Mouse (Mus musculus) heart, adult 8-10 months (tissue): ENCODE results near the gene Tex2. TPM values are rescaled to one million over a fixed set of nuclear protein-coding genes. Genes with fewer than 3 reads are reported as not detected.

Experiments
- DNase-seq: peaks from one replicate; pipeline ENCODE4 v3.0.0; 2022; ENCODE audit warnings: low spot score
- total RNA-seq, 4 experiments: library from RNA; stranded (reverse); gene quantifications; 2 replicates each; pipeline ENCODE4 v1.2.4; 2022

The Tex2 gene
- total RNA-seq, 4 experiments from 2014 or later, result 37.9 to 56.9 (median 45.0) TPM

DNA sequence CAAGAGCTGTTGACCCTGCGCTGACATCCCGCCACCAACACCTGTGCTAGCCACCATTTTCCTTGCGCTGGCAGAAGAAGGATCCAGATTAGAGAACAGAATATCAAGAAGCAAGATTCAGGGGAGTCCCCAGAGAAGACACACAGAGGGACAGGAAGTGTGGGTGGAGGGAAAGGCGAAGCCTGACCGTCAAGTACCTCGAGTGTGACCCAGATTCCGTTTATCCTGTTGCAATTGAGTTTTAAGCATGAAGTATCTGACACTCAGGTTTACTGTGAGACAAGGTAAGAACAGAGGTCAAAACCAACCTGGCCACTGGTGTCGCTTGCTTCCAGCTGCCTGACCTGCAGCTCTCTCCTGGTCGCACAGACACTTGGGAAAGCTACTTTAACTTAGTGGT is 68.3 kb downstream of the Tex2 start:
- DNase-seq, result no peak

DNA sequence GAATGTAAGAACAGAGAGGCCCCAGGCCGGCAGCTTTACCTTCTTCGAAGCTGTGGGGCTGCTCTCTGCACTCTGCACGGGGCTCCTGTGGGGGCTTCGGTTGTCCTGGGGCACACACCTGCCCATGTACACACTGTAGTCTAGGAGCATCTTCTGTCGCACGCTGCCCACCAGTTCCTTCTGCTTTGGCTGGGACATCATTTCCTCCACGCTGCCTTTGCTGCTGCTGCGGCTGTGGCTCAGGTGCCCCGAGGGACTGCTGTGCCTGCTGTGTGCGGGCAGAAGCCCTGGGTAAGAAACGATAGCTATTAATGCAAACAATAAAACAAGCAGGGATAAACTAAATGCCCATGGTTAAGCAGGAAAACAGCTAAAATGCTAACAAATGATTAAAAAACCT is 69.1 kb downstream of the Tex2 start:
- DNase-seq, result no peak

DNA sequence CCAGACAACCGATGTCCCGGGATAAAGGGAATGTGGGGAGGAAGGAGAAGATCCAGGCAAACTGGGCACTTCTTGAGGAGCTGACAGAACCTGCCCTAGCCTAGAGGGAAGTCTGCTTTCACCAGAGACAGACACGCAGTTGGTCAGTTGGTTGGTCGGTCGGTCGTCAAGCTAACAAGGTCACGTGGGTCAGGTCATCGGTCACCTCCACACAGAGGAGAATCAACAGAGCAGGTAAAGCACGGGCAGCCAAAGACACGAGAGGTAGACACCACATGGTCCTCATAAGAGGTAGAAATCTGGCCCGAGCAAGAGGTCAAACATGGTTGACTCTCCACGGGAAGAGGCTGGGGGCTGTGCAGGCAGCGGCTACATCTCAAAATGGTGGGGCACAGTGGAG is 70.2 kb downstream of the Tex2 start:
- no peak for DNase-seq

DNA sequence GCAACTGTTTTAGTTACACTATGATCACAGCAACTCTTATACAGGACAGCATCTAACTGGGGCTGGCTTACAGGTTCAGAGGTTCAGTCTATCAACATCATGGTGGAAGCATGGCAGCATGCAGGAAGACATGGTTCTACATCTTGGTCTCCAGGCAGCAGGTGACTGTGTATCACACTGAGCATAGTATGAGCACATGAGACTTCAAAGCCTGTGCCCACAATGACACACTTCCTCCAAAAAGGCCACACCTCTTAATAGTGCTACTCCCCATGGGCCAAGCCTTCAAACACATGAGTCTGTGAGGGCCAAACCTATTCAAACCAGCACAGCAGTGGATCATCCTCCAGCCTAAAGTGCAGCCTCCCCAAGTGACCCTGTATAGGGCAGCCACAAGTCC is 70.8 kb downstream of the Tex2 start:
- no peak for DNase-seq

DNA sequence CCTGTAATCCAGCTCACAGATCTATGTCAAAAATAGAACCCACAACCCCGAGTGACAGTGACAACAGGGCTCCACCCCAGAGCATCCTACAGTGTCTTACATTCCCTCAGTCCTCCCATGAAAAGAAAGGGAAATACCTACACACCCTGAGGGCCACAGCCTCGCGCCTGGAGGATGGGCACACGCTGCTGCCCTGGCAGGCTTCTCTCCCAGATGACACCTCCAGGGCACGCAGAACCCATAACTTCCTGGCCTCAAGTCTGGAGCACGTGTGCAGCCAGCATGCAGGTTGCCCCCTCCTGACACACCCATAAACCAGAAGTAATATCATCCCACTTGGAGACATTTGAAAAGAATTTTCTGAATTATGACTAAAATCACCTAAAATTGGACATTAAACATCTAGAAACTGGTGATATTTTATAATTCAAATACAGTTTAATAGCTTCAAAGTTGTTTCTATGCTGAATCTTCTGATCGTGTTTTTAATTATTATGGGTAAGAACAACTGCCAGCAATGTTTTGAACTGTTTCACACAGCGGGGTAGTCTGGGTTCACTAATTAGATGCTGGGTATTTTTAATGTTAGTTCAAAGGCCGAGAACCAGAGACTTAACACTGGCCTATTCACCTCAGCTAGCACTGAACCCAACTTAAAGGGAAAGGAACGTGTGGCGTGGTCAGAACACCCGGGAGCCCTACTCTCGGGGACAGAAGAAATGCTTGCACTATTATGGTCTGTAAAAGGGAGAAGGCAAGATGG is 72.5 kb downstream of the Tex2 start:
- DNase-seq, result no peak

DNA sequence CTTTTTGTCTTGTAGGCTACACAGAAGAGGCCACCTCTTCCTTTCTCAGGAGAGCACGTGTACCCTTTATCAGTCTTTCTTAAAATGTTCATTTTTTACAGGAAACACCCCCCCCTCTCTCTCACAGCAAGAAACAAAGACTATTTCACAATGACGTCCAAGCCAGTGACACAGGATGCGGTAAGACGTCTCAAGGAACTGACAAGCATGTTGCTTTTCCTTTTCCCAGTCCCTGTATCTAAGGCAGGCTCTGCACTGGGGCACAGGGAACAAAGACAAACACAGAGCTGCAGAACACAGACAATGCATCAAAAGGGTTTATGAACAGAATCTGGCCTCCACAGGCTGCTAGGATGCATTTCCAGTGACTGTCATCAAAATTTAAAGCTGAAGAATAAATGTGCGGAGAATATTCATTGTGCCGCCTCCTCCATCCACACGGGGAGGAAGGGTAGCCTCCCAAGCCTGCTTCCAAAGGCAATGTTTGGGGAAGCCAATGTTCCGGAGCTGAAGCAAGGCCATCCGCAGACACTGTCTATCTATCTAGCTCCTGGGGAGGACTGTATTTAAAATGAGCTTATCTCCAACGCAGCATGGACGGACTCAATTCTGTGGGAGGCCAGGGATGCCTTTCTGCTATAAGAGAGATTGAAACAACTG is 76.8 kb downstream of the Tex2 start:
- no peak for DNase-seq

DNA sequence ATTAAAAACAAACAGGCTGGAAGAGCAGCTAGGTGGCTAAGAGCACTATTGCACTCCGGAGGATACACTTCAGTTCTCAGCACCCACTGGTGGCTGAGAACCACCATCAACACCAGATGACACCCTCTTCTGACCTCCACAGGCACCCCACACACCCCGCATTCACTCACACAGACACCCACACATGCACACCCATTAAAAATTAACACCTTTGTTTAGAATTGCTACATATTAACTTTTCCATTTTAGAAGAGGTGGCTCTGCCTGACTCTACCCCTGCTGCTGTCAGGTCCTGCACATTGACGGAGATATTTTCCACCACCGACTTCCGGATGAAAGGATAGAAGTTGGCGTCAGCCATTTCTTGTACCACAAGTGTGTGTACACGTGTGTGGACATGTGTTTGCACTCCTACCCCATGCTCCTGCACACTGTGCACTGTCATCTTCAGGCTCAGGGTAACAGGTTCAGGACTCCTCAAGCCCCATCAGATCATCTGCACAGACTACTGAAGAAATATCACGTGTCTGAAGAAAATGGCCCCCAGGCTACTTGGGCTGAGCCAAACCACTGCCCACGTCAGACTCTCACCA is 77.5 kb downstream of the Tex2 start:
- no peak for DNase-seq

DNA sequence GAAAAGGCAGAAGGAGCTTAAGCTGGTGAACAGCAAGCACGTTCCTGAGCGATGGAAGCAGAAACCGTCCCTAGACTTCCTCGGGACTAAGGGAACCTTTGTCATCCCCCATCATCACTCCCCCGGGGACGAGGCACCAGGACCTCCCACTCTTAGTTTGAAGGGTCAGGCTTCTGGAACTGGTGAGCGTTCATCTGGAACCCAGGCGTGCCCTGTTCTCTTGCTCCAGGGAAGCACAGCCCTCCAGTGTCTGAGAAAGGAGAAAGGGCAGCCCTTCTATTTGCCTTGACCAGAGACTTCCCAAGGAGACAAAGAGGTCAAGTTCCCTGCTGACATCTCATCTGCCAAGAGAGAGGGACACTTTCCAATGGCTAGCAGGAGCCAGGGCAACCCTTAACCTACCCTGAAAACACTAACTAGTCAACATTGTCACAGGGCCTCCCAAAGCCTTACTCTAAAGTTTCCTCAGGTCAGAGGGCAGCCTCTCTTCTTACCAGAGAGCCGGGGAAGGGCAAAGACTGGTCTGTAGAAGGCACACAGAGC is 80.9 kb downstream of the Tex2 start:
- DNase-seq, result no peak

DNA sequence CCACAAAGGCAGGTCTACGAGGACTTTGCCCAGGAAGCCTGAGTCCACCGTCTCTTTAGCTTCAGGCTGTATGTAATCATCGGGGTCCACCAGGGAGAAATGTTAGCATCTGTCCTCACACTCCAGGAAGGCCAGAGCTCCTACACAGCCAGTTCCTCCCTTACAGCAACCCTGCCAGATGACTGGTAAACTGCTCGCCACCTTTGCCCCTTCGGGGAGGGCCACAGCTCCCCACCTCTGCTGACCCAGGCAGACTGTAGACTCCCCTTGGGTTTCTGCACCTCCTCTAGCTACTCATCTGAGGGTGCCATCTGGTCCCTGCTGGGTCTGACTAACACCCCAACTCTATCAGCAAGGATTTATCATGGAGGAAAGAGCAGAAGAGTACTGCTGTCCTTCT is 83.4 kb downstream of the Tex2 start:
- no peak for DNase-seq

DNA sequence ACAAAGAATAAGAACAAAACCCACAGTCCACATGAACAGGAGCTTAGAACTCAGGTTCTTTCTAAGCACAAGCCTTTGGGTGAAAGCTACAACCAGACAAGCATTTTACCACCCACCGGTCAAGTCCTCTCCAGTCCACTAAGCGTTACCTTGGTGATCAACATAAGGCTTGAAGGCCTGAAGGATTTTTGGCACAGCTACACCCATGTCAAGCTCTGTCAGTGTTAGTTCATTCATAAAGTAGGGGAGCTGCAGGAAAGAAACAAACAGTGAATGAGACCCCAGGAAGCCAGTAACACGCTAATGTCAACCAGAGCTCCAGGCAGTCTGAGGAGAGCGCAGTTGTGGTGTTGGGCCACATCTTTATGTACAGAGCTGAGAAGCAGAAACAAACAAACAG is 84.1 kb downstream of the Tex2 start:
- DNase-seq, result no peak

DNA sequence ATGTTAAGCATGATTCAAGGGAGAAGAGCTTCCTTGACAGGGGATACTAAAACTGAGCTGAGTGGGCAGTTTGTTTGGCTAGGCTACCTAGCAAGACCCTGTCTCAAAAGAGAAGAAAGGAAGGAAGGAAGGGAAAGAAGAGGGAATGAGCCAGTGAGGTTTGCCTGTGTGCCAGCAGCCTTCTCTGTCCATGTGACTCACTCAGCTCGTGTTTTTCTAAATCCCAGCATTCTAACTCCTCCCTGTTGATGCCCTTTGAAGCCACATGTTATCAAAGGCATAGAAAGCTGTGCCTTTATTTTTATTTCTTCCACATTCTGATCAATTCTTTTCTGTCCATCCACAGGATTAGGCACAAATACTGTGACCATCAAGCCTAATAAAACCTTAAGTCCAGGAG is 85.3 kb downstream of the Tex2 start:
- DNase-seq, result no peak

DNA sequence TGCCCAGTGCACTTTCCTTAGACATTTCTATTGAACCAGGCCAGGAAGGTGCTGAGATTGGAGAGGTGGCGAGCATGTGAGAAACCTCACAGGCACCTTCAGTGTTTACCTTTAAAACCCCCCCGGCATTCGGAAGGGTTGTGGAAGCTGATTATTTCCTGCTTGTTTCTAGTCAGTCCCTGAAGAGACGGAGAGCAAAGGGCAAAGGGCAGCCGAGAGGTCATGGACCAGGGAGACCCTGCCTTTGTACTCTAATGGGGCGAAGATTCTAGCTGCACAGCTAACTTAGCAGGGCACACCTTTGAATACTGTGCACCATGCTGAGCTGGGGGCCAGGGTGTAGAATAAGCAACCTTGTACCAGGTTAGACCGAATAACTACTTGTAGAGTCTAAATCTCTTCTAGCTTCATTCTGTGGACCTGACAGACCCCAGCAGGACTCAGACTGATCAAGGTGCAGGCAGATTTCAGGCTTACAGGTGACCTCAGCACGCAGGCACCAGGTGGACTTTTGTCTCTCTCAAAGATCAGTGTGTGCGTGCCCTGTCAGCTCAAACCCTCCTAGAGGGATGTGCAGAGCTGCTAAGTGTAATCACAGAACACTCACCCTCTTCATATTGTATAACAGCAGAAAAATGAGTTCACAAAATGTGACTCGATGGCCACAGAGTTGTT is 85.9 kb downstream of the Tex2 start:
- DNase-seq, result no peak

DNA sequence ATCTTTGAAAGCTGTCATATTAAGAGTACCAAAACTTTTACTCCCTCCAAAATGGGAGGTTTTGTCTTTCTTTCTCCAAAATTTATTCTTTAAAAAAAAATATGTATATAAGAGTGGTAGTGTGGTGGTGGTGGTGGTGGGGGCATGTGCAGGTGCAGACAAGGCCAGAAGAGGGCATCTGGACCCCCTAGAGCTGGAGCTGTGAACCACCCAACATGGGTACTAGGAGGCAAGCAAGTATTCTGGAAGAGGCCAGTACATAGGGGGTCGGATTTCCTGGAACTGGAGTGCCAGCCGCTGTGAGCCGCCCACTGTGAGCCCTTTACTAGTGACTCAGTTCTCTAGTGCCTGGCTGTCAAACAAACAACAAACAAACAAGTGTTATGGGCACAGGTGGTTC is 90.7 kb downstream of the Tex2 start:
- no peak for DNase-seq

DNA sequence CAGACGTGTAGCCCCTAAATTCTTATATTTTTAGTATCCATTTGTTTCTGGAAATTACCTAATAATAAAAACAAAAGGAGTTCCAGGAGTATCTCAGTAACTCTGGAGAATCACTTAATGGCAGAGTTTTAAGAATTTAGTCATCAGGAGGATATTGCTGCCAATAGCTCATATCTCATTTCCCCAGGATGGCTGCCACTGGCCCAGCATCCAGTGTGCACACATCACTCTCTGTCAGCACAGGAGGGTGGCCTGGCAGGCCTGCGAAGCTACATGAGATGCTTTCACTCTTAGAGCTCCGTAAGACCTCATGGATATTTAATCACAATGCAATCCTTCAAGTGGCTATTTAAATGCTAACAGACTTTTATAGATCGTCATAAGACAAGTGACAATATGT is 91.6 kb downstream of the Tex2 start:
- peak; percentile 53 for DNase-seq

DNA sequence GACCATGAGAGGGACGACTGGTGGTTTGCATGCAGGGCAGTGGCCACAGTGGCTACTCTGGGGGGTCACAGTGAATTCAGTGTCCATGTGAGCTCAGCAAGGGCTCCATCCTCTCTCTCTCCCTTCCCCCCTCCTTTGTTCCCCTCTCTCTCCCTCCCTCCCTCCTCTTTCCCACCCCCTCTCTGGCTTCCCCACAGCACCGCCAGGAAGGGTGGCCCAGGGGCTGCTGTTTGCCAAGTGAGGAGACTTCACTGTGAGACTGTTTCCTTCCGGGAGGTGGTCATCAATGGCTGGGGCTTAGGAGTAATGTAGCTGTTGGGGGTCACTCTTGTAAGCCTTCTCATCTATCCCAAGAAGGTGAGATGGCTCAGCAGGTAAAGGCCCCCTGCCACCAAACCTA is 92.8 kb downstream of the Tex2 start:
- DNase-seq, result no peak

DNA sequence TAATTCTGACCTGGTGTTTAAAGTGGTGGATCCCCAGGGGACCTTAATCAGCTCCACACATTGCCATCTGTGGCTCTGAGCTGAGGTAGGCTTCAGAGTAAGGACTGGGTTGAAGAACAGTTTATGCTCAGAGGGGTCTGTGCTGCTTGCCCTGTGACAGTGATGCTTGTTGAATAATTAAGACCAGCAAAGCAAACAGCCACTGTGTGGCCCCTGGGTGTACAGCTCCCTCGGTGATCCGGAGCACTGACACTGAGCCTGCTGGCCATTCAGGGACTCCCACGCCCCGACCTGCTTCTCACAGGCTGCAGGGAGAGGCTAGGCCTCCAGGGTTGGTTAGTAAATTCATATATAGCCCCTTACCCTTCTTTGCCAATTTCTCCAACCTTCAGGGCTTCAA is 93.7 kb downstream of the Tex2 start:
- no peak for DNase-seq

DNA sequence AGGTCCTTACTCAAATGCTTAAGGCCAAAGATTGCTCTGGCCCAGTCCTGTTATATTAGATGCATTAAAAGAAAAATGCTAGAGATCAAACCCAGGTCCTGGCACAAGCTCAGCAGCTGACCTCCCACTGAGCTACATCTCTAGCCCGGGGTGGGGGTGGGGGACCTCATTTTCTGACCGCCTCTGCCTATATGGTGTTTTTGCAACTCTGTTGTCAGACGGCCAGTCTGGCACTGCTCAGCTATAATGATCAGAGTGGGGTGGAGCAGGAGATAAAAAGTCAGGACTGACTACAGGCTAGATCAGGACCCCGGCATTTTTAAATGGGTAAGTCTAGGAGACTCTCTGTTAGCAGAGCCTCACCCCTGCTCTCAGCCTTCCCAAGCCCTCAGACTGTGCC is 94.8 kb downstream of the Tex2 start:
- no peak for DNase-seq

DNA sequence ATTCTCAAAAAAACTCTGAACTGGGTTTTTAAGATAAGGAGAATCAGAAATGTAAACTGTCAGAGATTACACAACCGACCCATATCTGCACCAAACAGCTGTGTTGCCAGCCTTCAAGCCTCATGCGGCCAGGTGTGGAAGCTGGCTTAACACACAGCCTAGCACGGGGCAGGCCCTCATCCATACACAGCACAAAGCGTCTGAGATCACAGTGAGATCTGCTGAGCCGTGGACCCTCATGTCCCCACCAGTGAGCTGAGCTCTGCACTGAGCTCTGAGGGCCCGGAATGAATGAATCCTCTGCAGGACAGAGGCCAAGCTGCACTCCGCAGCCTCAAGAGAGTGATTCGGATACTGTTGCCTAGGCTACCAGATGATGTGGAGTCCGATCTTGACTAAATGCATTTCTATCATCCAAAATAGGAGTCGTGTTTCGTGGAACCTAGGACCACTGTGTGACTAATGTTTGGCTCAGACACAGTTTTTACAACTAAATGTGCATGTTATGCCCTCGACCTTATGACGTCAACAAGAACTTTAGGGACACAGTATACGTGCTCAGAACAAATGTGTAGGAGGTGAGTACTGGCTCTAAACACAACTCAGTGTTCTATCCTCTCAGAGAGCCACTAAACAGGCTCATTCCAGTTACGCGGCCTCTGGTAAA is 98.0 kb downstream of the Tex2 start:
- no peak for DNase-seq

DNA sequence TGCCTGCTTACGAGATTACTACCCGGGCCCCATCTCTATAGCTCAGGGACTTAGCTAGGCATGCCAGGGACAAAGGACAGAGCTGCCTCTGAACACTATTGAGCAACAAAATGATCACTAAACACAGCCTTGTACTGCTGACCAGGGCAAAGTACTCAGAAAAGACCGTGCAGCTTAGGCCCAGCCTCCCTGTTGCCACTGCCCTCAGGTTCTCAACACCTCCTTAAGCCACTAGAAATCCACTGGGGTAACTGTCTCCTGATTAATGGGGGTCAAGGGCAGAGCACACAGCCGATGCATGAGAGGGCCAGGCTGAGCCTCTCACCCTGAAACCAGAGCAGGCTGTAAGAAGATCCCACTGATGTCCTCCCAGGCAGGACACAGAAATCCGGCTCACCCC is 98.8 kb downstream of the Tex2 start:
- no peak for DNase-seq

DNA sequence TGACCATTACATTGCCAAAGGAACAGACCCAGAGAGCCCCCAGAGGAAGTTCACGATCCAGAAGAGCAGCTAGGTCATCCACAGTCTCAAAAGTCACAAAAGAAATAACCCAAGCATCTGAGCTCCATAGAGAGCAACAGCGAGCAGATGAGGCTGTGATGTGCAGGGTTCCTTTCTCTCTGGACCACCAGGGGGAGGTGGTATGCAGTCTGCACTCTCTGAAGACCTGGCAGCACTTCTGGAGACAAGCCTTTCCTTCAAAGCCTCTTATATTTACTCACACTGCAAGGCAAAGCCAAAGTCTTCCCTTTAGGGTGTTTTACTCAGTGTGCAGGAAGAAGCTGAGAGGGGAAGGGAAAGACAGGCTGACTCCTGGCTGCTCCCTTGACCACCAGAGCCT is 100.1 kb downstream of the Tex2 start:
- DNase-seq, result peak; percentile 26

DNA sequence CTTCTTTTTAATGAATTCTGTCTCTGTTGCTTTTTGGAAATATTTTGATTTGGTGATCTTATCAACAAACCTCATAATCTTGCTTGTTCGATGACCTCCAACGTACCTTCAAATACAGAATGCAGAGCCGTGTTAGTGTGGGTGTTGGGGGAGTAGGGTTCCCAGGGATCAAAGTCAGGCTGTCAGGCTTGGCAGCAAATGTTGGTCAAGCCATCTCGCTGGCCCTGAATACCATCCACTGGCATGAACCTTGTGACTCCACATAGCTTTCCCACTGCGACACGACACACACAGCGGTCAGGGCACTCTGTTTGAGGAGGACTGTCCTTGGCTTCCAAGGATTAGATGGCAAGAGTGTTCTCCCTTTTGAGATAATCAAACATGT is 101.2 kb downstream of the Tex2 start:
- no peak for DNase-seq
